Mouse (Mus musculus): ENCODE results near the gene Nop53.
A peak's percentile ranks its signal among the peaks of the same experiment; 100 is the strongest.

GRCm38 (mm10) chr7:15948381-15948941 is 2.6 kb upstream of the Nop53 start:
- peak; percentile 94 for TF ChIP-seq CTCF (IDR thresholded peaks at IDR 0.05; ENCODE audit: low read depth)
- TF ChIP-seq EP300 (optimal IDR thresholded peaks at IDR 0.05), result no peak
